Mouse (Mus musculus) common myeloid progenitor, adult 5-6 weeks (primary cell): ENCODE data around the gene Gpsm2. TPM values are rescaled to one million over a fixed set of nuclear protein-coding genes. Genes with fewer than 3 reads are reported as not detected.

Source experiments
- ATAC-seq: replicated peaks from 2 replicates; pipeline ENCODE4 v1.8.0; 2016; ENCODE audit warnings: low read depth, mild to moderate bottlenecking, moderate TSS enrichment, inconsistent platforms; ENCODE audit not compliant: poor library complexity, severe bottlenecking
- total RNA-seq: library from RNA; stranded (forward); fragments of 200-1000, 187-1606 nt; gene quantifications from 2 replicates; pipeline ENCODE4 v1.2.3, GENCODE M21; 2017

The Gpsm2 gene
- total RNA-seq, result 25.1 and 26.1 TPM in 2 replicates

DNA sequence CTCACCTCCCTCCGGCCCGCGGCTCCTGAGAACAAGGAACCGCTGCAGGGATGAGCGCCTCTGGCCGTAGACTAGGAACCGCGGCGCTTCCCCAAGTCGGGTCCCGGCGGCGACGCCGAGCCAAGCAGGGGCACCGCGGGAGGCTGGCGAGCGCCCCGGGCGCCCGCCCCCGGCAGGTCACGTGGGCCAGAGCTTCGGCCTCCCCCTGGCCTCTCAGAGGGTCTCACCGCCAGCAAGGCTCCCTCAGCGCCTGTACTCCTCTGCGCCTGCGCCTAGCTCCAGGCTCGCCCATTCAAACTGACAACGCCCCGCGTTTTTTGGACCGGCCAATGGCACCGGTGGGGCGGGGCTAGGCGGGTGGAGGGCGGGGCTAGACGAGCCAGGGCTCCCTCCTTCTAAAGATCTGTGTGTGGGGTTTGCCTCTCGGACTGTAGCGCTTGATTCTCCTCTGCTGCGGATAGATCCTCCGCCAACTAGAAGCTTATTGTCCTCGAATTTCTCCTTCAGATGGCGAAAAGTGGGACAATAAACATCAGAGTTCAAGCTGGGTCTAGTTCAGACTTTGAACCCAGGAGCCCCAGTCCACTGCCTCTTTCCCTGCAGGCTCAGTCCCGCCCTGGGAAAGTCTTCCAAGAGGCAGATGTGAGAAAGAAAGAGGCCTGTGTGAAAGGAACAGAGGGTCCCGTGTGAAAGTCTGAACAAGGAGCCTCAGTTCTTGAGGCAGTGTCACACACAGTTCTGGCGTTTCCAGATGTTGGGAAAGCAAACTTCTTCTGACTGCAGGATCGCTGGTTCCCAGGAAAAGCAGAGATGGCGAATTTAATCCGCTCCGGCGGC, at the start of gene Gpsm2:
Gpsm2 (minus strand) TSS at position 274 of the 837 bp plus-strand sequence.
- peak; percentile 86 for ATAC-seq

DNA sequence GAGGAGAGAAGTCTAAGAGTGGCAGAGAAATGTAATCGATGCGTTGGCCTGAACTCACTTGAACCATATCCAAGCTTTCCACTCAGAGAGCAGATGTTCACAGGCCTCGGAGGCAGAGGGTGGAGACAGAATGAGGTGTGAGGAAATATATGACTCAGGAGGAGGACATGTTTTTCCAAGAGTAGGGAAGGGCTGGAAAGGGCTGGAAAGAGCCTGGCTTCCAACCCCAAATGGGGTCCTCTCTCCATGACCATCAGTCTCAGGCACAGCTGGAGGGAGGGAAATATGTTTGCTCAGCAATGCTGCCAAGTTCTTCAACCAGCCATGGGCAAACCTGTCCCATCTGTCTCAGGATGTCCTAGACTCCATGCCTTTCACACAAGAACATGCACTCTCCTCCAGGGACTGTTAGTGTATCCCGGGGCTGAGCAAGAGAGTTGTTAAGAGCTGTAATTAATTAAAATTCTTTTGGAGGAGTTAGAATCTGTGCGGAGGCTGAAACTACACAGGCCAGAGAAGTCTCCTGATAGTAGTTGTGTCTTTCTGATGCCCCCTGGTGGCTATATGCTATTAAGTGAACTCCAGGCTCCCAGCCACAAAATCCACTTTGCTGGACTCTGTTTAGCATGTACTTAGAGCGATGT, 48.7 kb upstream of the Gpsm2 start:
- ATAC-seq, result peak; percentile 80

DNA sequence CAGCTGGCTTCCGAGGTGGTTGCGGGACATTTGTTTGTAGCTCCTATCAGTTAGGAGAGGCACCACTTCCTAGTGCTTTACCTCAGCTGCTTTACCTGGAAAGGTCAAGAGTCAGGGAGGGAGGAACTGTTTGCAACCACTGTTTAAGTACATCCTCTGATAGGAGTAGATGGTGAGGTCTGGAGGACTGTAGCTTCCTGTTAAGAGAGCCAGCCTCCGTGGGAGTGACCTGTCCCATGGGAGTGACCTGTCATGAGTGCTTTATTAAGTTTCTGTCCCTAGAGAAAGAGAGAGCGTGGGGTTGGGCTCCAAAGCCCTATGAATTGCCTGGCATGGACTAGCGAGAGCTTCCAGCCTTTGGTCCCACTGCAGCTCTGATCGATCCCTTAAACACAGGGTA, 47.4 kb upstream of the Gpsm2 start:
- ATAC-seq, result no peak

DNA sequence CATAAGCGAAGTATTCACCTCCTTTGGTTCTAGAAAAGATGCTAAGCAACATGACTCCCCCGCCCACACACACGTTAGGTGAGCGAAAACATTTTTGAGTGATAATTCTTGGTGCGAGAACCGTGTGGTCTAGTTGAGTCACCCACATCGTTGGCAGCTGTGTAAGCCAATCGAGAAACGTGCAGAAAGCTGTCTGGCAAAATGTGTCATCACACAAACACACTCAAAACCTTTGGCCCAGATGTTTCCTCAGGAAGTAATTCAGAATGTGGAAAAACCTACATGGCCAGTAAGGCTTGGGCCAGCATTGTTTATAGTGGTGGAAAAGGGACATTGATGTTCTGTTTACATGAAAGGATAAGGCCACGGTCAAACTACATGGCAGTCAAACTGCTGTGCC, 45.3 kb upstream of the Gpsm2 start:
- peak; percentile 39 for ATAC-seq

DNA sequence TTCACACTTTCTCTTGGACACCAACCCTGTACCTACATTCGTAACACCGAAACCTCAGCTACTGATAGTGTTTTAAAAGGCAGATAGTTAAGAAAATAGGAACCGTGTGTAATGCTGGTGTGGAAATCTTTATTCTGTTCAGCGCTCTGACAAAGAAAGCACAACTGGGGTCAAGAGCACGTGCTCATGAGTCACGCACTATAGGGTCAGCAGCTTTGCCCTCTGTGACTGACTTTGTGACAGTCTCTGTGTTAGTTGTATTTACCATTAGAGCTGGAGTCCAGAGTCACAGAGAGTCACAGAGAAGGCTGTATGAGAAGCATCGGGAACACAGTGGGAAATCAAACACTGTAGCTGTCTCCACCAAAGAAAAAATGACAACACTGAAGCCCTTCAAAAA, 44.8 kb upstream of the Gpsm2 start:
- no peak for ATAC-seq

DNA sequence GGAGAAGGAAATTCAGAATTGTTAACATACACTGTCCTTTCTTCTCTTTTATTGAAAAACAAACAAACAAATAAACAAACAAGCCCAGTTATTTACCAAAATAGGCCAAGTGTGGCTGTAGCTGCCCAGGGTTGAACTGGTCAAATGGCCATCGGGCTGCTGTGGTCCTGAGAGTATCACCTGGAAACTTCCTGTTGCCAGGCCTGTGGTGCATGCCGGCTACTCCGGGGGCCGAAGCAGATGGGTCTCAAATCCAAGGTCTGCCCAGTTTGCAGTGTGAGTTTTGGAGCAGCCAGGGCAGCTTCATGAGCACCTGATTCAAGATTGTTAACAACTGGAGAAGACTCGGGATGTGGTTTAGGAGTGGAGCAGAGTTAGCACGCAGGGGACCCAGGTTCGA, 43.4 kb upstream of the Gpsm2 start:
- ATAC-seq, result no peak

DNA sequence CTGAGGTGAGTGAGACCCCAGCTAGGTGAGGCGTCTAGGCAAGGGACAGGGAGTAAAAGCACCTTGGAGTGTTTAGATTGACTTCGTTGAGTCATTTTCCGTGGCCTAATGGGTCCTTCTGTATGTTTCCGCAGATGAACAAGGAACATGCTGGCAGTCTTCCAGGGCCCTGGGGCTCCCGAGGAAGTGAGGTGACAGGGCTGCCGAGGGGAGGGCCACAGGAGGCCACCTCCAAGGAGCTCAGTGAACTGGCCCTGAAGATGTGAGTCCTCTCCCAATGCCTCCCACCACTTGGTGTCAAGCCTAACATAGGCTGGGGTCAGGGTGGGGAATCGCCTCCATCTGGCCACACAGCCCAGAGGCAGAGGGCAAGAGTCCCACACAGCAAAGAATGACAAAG, 42.9 kb upstream of the Gpsm2 start:
- peak; percentile 60; the same call in 1 of the 2 replicates for ATAC-seq

DNA sequence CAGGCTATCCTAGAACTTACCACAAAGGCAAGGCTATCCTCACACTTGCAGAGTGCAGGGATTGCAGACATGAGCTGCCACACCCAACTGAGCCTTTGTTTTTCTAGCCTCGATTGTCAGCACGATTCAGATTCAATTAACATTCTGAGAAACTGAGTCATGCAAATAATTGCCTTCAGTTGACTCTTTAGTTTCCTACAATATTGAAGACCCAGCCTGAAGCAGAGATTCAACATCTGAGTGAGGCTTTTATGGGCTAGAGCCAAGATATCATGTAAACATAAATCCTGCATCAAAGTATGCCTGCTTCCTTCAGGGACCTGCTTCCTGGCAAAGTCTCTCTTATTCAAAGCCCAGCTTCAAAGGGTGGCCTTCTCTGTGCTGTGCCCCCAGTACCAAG, 41.6 kb upstream of the Gpsm2 start:
- ATAC-seq, result no peak

DNA sequence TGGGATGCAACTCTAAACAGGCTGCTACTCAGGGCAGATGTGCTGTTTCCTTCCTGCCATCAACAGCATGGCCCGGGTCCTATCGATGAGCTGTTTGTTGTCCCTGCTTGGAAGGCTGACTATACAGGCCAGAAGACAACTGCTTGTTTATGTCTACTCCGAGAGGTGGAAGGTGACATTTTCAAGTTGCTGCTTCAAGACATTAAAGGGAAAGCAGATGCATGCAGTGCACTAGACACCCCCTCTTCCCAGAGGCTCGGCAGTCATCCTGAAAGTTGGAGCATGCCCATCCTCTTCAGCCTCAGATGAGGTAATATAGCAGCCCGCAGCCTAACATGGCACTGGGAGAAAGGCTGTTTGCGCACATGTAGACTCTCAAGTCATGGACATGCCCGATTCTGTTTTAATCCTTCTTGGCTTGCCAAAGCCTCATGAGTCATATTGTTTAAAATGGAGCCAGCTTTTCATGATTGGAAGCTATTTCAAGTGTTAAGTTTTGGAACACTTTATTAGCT, 40.5 kb upstream of the Gpsm2 start:
- ATAC-seq, result no peak

DNA sequence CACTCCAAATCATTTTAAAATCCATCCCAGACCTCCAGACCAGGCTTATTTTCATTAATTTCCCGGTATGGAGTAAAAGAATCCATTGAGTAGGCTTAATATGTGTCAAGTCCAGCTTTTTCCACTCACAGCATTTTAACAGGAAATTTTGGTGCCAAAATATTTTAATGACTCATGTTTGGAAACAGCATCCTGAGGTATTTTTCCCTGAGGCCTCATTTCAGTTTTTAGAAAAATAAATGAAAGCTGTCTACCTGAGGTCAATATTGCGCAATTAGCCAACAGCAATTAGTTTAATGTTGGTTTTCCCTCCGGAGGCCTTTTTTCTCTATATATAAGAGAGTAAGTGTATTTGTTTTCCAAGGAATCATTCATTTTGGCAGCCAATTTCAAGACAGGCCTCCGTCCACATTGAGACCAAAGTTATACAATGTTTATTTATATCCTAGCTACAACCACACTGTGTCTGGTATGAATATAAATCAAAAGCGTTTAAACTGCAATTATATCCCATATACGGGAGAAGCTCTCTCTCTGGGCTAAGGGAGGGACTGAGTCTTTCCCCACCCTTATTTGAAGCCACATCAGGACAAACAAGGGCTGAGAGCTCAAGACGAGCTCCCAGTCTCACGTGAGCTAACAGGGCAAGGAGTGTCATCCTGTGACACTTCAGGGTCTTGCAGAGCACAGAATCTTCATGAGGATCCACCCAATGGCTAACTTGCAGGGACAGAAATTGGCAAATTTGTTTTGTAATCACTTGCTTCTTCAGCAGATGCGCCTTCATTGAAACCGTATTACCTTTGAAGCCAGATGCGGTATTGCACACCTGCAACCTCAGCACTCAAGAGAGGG, 37.7 kb upstream of the Gpsm2 start:
- no peak for ATAC-seq

DNA sequence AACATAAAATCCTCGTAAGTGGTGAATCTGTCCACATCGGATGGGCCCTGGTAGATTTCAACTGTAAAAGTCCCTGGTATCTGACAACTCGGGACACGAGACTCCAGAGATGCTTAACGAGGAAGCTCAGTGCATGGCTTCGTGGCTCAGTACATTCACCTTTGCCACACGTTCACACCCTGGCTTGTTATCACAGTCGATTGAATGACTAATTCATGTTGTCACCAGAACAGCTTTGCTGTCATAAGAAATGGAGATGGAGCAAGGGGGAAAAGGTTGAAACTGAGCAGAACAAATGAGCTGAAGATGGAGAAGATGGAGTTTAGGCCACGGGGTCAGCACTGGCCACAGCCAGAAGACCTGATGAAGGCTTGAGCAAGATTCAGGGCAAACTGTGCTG, 35.5 kb upstream of the Gpsm2 start:
- ATAC-seq, result no peak

DNA sequence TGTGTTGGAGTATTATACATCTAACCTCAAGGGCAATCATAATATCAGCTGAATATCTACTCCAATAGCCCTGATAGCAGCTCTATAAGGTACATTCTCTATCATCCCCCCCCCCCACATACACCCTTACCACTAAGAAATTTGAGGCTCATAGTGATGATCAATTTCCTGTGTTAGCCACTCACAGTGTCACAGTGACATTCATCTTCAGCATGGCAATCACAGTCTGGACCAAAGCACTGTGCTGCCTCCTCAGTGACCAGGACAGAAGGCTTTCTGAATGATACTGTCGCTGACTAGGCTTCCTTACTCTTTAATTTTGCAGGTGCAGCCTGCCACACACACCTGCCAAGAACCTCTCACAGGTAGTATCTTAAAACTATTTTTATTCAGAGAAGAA, 34.0 kb upstream of the Gpsm2 start:
- no peak for ATAC-seq

DNA sequence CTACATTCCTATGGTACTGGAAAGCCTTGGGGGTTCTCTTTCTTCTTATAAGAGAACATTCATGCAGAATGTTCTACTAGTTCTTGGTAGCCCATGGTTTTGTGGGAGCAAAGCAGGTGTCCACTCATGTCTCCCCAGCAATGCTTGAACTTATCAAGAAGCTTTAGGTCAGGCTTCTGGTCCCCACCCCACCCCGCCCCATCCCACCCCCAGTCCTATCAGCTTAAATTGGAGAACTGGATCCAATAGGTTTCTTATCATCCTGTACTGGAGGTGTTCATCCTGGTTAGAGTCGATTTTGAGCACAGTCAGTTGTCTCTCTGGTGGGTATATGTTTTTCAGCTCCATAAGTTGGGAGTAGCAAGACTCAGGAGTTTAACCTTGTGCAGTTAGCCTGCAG, 33.4 kb upstream of the Gpsm2 start:
- ATAC-seq, result no peak

DNA sequence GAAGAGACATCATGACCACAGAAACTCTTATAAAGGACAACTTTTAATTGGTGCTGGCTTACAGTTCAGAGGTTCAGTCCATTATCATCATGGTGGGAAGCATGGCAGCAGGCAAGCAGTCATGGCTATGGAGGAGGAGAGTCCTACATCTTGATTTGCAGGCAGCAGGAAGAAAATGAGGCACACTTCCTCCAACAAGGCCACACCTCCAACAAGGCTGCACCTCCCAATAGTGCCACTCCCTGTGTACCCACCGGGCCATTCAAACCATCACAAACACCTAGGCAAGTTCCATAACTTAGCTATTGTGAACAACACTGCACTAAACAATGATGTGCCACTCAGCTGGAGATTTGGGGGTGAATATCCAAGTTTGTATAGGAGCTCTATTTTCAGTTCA, 32.4 kb upstream of the Gpsm2 start:
- no peak for ATAC-seq

DNA sequence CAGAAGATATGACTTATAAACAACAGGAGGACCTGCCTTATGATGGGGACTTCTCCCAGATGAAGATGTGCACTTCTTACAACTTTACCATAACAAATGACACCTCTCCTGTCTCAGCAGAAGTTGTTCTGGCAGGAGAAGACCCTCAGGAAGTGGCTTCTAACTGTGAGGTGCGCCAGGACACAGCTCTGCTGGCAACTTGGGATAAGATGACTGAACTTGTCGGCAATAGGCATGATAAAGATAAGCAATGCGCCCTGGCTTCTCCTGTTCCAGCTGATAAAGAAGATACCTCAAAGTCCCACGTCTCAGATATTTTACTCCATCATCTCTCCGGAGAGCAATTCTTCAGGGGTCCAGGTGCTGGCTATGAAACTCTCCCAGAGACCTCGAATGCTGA, 29.6 kb upstream of the Gpsm2 start:
- 0 out of 2 replicates have a peak, but pooled peaks have one; percentile 32 for ATAC-seq

DNA sequence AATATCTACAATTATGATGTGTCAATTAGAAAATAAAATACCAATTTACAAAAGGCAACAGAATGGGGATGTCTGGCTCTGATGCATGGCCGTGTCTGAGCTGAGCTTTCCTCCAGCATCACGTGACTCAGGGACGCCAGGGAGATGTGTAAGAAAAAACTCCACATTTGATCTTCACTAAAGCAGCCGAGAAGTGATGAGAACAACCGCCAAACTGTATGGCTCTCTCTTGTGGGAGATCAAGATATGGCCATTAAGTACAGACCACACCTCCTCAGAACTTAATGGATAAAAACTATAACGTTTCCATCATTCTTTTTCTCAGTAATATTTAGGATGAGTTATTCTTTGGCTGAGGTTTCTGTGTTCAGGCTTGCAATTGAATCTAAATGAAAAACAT, 29.0 kb upstream of the Gpsm2 start:
- no peak; the same call in 1 of the 2 replicates for ATAC-seq

DNA sequence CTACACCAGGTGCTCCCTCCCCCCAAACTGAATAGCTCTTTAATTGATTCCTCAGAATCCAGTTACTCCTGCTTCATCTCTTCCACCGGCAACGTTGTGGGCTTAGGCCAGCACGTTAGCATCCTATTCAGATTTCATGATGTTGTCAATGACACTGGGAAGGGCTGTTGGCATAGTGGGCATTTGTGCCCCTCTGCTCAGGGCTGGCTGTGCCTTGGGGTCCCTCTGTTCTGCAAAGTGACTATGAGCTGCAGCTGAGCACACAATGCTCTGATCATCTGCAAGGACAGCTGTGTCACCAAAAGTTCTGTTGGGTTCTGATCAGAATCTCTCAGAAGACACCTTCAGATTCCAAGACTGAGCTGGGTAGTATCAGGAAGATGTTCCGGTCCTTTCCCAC, 22.0 kb upstream of the Gpsm2 start:
- ATAC-seq, result no peak

DNA sequence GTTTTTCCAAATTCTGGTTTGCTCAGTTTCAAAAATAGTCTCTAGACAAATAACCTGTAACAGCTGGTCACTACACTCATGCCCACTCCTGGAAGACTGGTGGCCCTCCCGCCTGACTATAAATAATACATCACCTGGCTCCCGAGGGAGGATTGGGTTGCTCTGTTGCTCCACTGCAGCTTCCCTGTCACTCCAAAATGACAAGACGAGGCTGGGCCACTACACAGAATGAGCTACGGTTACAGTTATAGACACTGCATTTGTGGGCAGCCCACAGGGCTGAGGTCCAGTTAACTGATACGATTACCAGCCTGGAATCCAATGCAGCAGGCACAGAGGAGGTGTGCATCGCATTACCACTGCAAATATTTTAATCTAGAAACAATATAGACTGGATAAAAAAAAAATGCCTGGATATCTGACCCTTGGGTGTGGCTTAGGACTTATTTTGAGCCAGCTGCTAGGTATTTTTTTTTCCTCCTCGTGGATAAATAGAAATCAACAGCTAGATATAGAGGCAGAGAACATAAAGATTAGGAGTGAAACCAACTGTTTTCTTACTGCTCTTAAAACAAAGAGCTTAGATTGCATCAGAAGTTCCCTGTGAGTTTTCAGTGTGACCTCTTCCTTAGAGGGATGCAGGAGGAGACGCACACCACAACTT, 17.1 kb upstream of the Gpsm2 start, which contains the start of gene Aknad1:
Aknad1 (plus strand) TSS at position 614 of the 664 bp plus-strand sequence.
- ATAC-seq, result no peak

DNA sequence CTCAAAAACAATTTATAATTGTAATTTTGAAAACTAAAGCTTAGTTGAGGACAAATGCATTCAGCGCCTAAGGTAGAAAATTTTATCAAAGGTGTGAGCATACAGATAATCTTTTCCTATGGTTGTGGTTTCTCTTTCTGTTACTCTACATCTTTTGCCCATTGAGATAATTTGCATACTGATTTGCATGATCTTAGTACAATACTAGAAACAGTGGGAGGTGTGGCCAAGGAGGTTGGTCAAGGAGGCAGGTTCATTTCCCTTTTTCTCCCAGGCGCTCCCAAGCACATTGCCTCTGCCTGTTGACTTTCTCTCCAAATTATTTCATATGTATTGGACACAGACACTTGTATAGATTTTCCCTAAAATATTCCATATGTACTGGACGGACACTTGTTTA, 15.7 kb upstream of the Gpsm2 start:
- ATAC-seq, result peak; percentile 81

DNA sequence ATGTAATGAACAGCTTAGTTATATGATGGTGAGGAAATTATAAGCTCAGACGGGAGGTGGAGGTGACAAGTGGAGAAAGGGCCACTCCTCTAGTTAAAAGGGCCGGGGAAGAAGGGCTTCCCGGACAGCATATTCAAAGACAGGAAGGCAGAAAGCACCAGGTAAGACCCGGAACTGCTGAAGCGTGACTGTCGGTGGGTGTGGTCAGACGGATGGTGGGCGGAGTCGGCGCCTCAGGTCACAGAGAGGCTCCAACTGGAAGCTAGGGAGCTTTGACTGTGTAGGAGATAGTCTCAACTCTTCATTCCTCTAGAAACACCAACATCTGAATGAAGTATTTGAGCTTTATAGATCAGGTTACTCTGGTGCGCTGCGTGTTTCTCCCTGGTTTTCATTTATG, 8.2 kb upstream of the Gpsm2 start:
- ATAC-seq, result no peak
